Mouse (Mus musculus) kidney, adult 2 months (tissue): ENCODE data around the gene Zfp704. TPM values are rescaled to one million over a fixed set of nuclear protein-coding genes. Genes with fewer than 3 reads are reported as not detected.

ENCODE experiments used
- DNase-seq: peaks from one replicate; pipeline ENCODE4 v3.0.0; 2021
- H3K27ac ChIP-seq: fragments of 200-500 bp; 2 replicates; pipeline ENCODE4 v1.5.1; 2012; ENCODE audit warnings: low read depth, low read length, control low read depth, inconsistent platforms; ENCODE audit not compliant: insufficient read depth
- H3K27me3 ChIP-seq: fragments of 200-500 bp; replicated peaks from 2 replicates; pipeline ENCODE4 v1.6.1; 2012; ENCODE audit warnings: mild to moderate bottlenecking, moderate library complexity, low read length, inconsistent platforms; ENCODE audit not compliant: control insufficient read depth, insufficient read depth
- H3K36me3 ChIP-seq: fragments of 200-500 bp; 2 replicates; pipeline ENCODE4 v1.6.1; 2012; ENCODE audit warnings: mild to moderate bottlenecking, moderate library complexity, low read length, inconsistent platforms; ENCODE audit not compliant: control insufficient read depth, insufficient read depth
- H3K4me1 ChIP-seq: fragments of 200-500 bp; 2 replicates; pipeline ENCODE4 v1.6.1; 2011; ENCODE audit warnings: low read length; ENCODE audit not compliant: control insufficient read depth, insufficient read depth
- H3K4me3 ChIP-seq: fragments of 200-500 bp; 2 replicates; pipeline ENCODE4 v1.5.1; 2011; ENCODE audit warnings: mild to moderate bottlenecking, low read depth, low read length, control low read depth; ENCODE audit not compliant: insufficient read depth
- CTCF ChIP-seq: fragments of 200-500 bp; conservative IDR thresholded peaks from 2 replicates; pipeline ENCODE4 v1.5.1; 2011; ENCODE audit warnings: low read depth, mild to moderate bottlenecking, control low read depth, low read length, moderate library complexity, mixed read lengths; ENCODE audit not compliant: insufficient read depth, insufficient read length
- POLR2A ChIP-seq: fragments of 200-500 bp; IDR thresholded peaks from one replicate; pipeline ENCODE4 v1.6.1; 2011; ENCODE audit warnings: low read depth, low read length, control low read depth
- WGBS: fragments of 180-500 bp; shearing (Covaris S2); methylation state at CpG from one replicate; pipeline ENCODE4 v1.1.7; 2018; 5-methylcytosine and 5-hydroxymethylcytosine counted together
- polyA plus RNA-seq: library from polyadenylated mRNA; depleted of rRNA; stranded (reverse); fragments of >200 nt; gene quantifications from 2 replicates; pipeline ENCODE4 v1.2.3, GENCODE M21; 2012

Zfp704 gene
- polyA plus RNA-seq, 1 experiment, result 11.3 TPM

DNA sequence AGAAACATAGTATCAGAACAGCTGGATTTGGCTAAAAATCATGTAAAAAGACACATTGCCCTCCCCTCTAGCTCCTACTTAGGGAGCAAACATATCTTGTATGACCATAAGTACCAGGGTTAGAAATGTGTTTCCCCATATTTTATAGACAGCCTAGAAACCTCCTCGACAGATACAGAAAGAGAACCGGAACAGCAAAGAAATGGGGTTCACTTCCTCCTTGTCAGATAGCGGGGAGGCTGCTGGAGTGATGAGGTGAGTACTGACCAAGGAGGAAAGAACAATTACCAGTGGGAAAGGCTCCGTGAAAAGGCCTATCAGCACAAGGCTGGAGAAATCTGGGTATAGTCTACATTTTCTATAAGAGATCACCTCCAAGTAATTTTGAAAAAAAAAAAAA lies 182.1 kb downstream of the Zfp704 start:
- H3K4me1 ChIP-seq, result no peaks in the 10 kb centered on the region
- no peak for DNase-seq
- TF ChIP-seq POLR2A (no peak), CTCF (no peak)
- no peak overlapping the region for H3K27ac ChIP-seq
- no peaks in the 10 kb centered on the region for H3K27me3 ChIP-seq
- 91% methylated on average over 4 of the region's 4 CpGs for WGBS
- H3K4me3 ChIP-seq, result no peak overlapping the region
- H3K36me3 ChIP-seq, result no peaks in the 10 kb centered on the region

DNA sequence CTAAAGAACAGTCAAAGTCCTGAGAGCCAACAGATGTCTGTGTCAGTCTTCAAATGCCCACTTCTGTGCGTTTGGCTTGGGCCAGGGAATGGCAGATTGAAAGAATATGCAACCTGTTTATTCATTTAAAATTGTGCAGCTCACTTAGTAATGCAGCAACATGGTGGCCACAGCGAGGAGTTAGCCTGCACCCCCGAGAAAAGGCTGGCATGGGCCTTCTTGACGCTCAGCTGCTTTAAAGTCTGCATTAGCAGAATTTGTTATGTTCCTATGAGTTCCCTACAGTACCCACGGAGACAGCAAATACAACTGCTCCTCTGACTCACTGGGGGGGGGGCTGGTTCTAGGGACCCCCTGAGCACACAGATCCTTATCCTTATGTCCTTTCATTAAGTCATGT lies 184.2 kb downstream of the Zfp704 start:
- 96% methylated on average over 5 of the region's 5 CpGs for WGBS
- H3K4me1 ChIP-seq, result no peaks in the 10 kb centered on the region
- TF ChIP-seq CTCF (no peak), POLR2A (no peak)
- H3K36me3 ChIP-seq, result no peaks in the 10 kb centered on the region
- no peak for DNase-seq
- H3K4me3 ChIP-seq, result no peak overlapping the region
- H3K27ac ChIP-seq, result no peak overlapping the region
- no peaks in the 10 kb centered on the region for H3K27me3 ChIP-seq

DNA sequence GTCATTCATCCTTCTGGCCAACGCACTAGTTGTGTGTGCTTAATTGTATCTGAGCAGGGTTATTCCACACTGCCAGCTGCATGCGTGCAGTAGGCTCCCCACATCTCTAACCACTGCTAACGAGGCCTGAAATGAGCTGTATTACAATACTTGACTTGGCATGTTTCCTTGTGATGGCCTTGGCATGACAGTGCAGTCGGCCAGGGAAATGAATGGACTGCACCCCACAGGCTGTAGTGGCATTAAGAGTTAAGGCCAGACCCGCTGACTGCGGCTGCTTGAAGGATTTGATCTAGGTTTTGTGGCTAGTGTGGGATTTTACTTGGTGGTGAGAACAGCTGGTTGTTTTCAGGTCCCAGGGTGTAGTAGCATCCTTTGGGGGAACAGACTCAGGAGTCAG lies 185.2 kb downstream of the Zfp704 start:
- no peak for DNase-seq
- no peak overlapping the region for H3K4me3 ChIP-seq
- no peaks in the 10 kb centered on the region for H3K36me3 ChIP-seq
- no peaks in the 10 kb centered on the region for H3K27me3 ChIP-seq
- H3K4me1 ChIP-seq, result no peaks in the 10 kb centered on the region
- H3K27ac ChIP-seq, result no peak overlapping the region
- WGBS, result 95% methylated on average over 6 of the region's 6 CpGs
- TF ChIP-seq POLR2A (no peak), CTCF (no peak)

DNA sequence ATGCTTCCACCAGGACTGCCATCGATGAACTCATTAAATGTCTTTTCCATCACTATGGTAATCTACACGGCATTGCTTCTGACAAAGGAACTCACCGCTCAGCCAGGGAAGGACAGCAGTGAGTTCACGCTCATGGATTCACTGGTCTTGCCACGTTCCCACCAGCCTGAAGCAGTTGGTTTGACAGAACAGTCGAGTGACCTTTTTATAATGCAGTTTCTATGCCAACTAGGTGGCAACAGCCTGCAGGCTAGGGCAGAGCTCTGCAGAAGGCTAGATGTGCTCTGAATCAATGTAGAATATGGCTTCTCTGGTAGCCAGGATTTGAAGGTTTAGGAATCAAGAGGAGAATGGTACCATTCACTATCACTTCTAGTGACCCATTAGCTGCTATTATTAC lies 186.2 kb downstream of the Zfp704 start:
- Histone ChIP-seq H3K27me3 (no peaks in the 10 kb centered on the region), H3K4me1 (no peaks in the 10 kb centered on the region), H3K4me3 (no peak overlapping the region), H3K27ac (no peak overlapping the region), H3K36me3 (no peaks in the 10 kb centered on the region)
- DNase-seq, result no peak
- 75% methylated on average over 6 of the region's 6 CpGs for WGBS
- TF ChIP-seq CTCF (no peak), POLR2A (no peak)

DNA sequence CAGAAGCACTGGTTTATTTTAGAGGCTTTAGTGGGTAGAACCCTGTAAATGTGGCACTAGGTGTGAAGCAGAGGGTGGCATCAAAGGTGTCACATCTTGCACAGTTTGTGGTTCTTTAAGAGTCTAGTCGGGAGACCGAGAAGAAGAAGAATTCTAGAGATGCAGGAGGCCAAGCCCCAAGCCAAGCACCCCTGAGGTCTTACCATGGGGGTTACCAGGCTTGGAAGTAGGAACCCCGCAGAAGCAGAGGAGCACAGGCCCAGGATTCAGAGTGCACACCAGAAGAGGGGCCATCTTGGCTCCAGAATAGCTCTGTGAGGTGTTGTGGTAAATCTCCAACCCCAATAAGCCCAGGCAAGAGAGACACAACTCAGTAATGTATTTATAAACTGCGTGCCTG lies 201.0 kb downstream of the Zfp704 start:
- Histone ChIP-seq H3K36me3 (no peaks in the 10 kb centered on the region), H3K4me3 (no peak overlapping the region), H3K27ac (no peak overlapping the region), H3K4me1 (peaks cover 4% of the 10 kb centered on the region), H3K27me3 (no peaks in the 10 kb centered on the region)
- no peak for DNase-seq
- TF ChIP-seq POLR2A, result no peak
- WGBS, result 92% methylated on average over 4 of the region's 4 CpGs

DNA sequence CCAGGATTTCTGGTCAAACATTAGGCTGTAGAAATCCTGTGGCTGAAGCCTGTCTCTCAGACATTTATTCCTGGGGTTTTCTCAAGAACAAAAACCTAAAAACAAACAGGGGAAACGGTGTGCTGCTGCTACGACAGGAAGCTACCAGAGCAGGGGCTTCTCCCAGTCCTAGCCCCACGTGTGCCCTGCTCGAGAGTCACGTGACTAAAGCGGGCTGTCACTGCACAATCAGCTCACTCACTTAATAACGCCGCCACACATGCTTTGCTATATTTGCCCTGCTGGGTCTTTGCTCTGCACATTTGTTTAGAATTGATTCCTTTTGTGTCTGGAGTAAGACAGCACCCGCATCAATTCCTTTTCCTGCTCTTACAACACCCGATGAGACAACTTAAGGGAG lies 202.1 kb downstream of the Zfp704 start:
- no peak for TF ChIP-seq CTCF
- no peak for TF ChIP-seq POLR2A
- Histone ChIP-seq H3K27me3 (no peaks in the 10 kb centered on the region), H3K4me3 (no peak overlapping the region), H3K27ac (peak overlapping the region; percentile 15), H3K36me3 (no peaks in the 10 kb centered on the region), H3K4me1 (peaks cover 4% of the 10 kb centered on the region)
- WGBS, result 85% methylated on average over 10 of the region's 10 CpGs
- DNase-seq, result no peak

DNA sequence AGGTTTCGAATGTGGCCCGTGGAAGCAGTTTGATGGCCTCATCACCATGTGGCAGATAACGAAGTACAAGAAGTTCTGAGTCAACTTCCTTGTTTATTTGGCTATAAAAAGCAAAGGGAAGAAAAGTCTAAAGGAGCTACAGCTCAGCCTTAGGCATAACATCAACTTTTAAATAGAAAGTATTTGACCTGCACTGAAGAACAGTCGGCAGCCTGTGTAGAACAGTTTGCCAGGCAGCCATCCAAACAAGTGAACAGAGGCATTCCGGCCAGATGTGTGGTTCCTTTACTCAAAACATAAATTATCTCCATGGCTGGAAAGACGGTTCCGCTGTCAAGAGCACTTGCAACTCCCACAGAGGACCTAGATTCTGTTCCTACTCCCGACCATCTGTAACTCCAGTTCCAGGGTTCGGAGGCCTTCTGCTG lies 202.8 kb downstream of the Zfp704 start:
- no peaks in the 10 kb centered on the region for H3K36me3 ChIP-seq
- H3K4me1 ChIP-seq, result peaks cover 4% of the 10 kb centered on the region
- peak overlapping the region; percentile 51 for H3K27ac ChIP-seq
- peak; percentile 76 for DNase-seq
- no peak overlapping the region for H3K4me3 ChIP-seq
- TF ChIP-seq POLR2A (no peak), CTCF (no peak)
- WGBS, result 36% methylated on average over 9 of the region's 9 CpGs
- H3K27me3 ChIP-seq, result no peaks in the 10 kb centered on the region

DNA sequence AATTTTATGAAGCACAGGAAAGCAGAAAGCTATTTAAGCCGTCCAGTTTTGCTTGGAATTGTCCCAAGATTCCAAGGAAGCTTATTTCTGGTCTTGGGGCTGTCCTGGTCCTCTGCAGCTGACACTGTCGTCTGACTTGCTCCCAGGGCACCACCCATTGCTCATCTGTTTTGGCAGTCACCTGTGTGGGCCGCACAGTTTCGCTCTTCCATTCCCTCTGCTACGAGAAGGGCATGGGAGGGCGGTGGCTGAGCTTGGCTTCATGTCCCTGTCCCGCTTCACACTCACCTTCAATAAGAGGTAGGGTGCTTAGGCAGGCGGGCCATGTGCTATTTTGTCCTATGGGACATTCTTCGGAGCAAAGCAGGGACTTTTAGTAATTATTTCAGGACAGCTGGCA lies 204.5 kb downstream of the Zfp704 start:
- Histone ChIP-seq H3K4me1 (peaks cover 4% of the 10 kb centered on the region), H3K27me3 (no peaks in the 10 kb centered on the region), H3K36me3 (no peaks in the 10 kb centered on the region), H3K4me3 (no peak overlapping the region), H3K27ac (peak overlapping the region; percentile 75)
- no peak for TF ChIP-seq POLR2A
- TF ChIP-seq CTCF, result no peak
- 49% methylated on average over 9 of the region's 9 CpGs for WGBS
- DNase-seq, result peak; percentile 59
